Mouse (Mus musculus) liver, embryonic 16.5 days (tissue): ENCODE data around the gene Myo5c. TPM values are rescaled to one million over a fixed set of nuclear protein-coding genes. Genes with fewer than 3 reads are reported as not detected.

Source experiments
- ATAC-seq: fragments of 200-750 bp; cut with Nextera tagmentation; 2 replicates; pipeline ENCODE4 v1.8.0; 2017; ENCODE audit warnings: low read depth, mild to moderate bottlenecking, moderate number of reproducible peaks, moderate library complexity
- H3K27ac ChIP-seq: fragments of 300-500 bp; sonication (generic); 2 replicates; pipeline ENCODE4 v1.5.1; 2014; ENCODE audit warnings: mild to moderate bottlenecking, low read length
- H3K27me3 ChIP-seq: fragments of 300-500 bp; sonication (generic); 2 replicates; pipeline ENCODE4 v1.6.1; 2014; ENCODE audit warnings: low read depth, low read length, mixed read lengths; ENCODE audit not compliant: control insufficient read depth, insufficient read depth
- H3K36me3 ChIP-seq: fragments of 300-500 bp; sonication (generic); 2 replicates; pipeline ENCODE4 v1.6.1; 2014; ENCODE audit warnings: mild to moderate bottlenecking; ENCODE audit not compliant: control insufficient read depth, insufficient read depth
- H3K4me1 ChIP-seq: fragments of 300-500 bp; sonication (generic); 2 replicates; pipeline ENCODE4 v1.6.1; 2014; ENCODE audit warnings: low read depth, low read length, mixed read lengths; ENCODE audit not compliant: control insufficient read depth
- H3K4me2 ChIP-seq: fragments of 300-500 bp; sonication (generic); 2 replicates; pipeline ENCODE4 v1.6.1; 2014; ENCODE audit warnings: low read depth, low read length, mixed read lengths
- H3K4me3 ChIP-seq: fragments of 300-500 bp; sonication (generic); 2 replicates; pipeline ENCODE4 v1.5.1; 2014; ENCODE audit warnings: low read depth, mild to moderate bottlenecking, low read length
- H3K9ac ChIP-seq: fragments of 300-500 bp; sonication (generic); 2 replicates; pipeline ENCODE4 v1.6.1; 2014; ENCODE audit warnings: low read depth, low read length
- H3K9me3 ChIP-seq: fragments of 300-500 bp; sonication (generic); replicated peaks from 2 replicates; pipeline ENCODE4 v1.6.1; 2016; ENCODE audit warnings: low read length; ENCODE audit not compliant: control insufficient read depth
- WGBS: fragments of 180-500 bp; shearing (Covaris S2); extraction: QIAGEN DNeasy Blood & Tissue Kit; methylation state at CpG from one replicate; pipeline ENCODE4 v1.1.7; 2014; ENCODE audit not compliant: insufficient replicate concordance; 5-methylcytosine and 5-hydroxymethylcytosine counted together
- polyA plus RNA-seq: library from polyadenylated mRNA; unstranded; fragments of >200 nt; fragmentation: Nextera tagmentation; extraction: Ambion mirVana; gene quantifications from 2 replicates; pipeline ENCODE4 v1.2.1, GENCODE M21; 2015

Gene Myo5c
- polyA plus RNA-seq, 1 experiment from 2014 or later = 1.1 TPM

GRCm38 (mm10) chr9:75214743-75215413, 16.9 kb upstream of the Myo5c start:
- Histone ChIP-seq H3K4me2 (no peak overlapping the region), H3K27ac (no peak overlapping the region), H3K9ac (no peak overlapping the region), H3K9me3 (no peaks in the 10 kb centered on the region), H3K27me3 (no peaks in the 10 kb centered on the region), H3K36me3 (no peaks in the 10 kb centered on the region), H3K4me1 (no peaks in the 10 kb centered on the region), H3K4me3 (no peak overlapping the region)
- WGBS = 74% methylated on average over 11 of the region's 11 CpGs
- no peak for ATAC-seq

GRCm38 (mm10) chr9:75219942-75220341, 11.9 kb upstream of the Myo5c start:
- H3K9ac ChIP-seq = no peak overlapping the region
- no peaks in the 10 kb centered on the region for H3K4me1 ChIP-seq
- no peak for ATAC-seq
- no peak overlapping the region for H3K4me2 ChIP-seq
- no peaks in the 10 kb centered on the region for H3K9me3 ChIP-seq
- no peak overlapping the region for H3K27ac ChIP-seq
- no peak overlapping the region for H3K4me3 ChIP-seq
- no peaks in the 10 kb centered on the region for H3K36me3 ChIP-seq
- no peaks in the 10 kb centered on the region for H3K27me3 ChIP-seq
- 64% methylated on average over 5 of the region's 5 CpGs for WGBS

- WGBS = 37% methylated on average over 10 of the region's 10 CpGs
- peak; percentile 65 for ATAC-seq
- no peaks in the 10 kb centered on the region for H3K9me3 ChIP-seq
Observed at GRCm38 (mm10) chr9:75221420-75222287, 10.2 kb upstream of the Myo5c start.

GRCm38 (mm10) chr9:75232860-75233259, 1.0 kb downstream of the Myo5c start:
- H3K27ac ChIP-seq = no peak overlapping the region
- peaks cover 20% of the 10 kb centered on the region for H3K27me3 ChIP-seq
- no peaks in the 10 kb centered on the region for H3K4me1 ChIP-seq
- H3K4me2 ChIP-seq = no peak overlapping the region
- no peaks in the 10 kb centered on the region for H3K9me3 ChIP-seq
- H3K36me3 ChIP-seq = no peaks in the 10 kb centered on the region
- WGBS = 39% methylated on average over 8 of the region's 8 CpGs
- no peak for ATAC-seq
- no peak overlapping the region for H3K4me3 ChIP-seq
- no peak overlapping the region for H3K9ac ChIP-seq

More at GRCm38 (mm10) chr9:75221420-75222287, 10.2 kb upstream of the Myo5c start:
- no peak overlapping the region for H3K4me2 ChIP-seq
- H3K4me1 ChIP-seq = no peaks in the 10 kb centered on the region
- H3K4me3 ChIP-seq = no peak overlapping the region
- H3K27me3 ChIP-seq = no peaks in the 10 kb centered on the region
- H3K27ac ChIP-seq = no peak overlapping the region
- no peak overlapping the region for H3K9ac ChIP-seq
- no peaks in the 10 kb centered on the region for H3K36me3 ChIP-seq

GRCm38 (mm10) chr9:75234271-75234741, 2.5 kb downstream of the Myo5c start:
- no peak for ATAC-seq
- Histone ChIP-seq H3K4me1 (no peaks in the 10 kb centered on the region), H3K9ac (no peak overlapping the region), H3K4me2 (no peak overlapping the region), H3K4me3 (no peak overlapping the region), H3K27ac (no peak overlapping the region), H3K9me3 (no peaks in the 10 kb centered on the region), H3K36me3 (no peaks in the 10 kb centered on the region), H3K27me3 (peaks cover 20% of the 10 kb centered on the region)
- WGBS = 39% methylated on average over 7 of the region's 7 CpGs

GRCm38 (mm10) chr9:75234983-75235627, 3.3 kb downstream of the Myo5c start:
- no peak for ATAC-seq
- Histone ChIP-seq H3K4me3 (no peak overlapping the region), H3K4me1 (no peaks in the 10 kb centered on the region), H3K4me2 (no peak overlapping the region), H3K27ac (no peak overlapping the region), H3K9me3 (no peaks in the 10 kb centered on the region), H3K27me3 (peaks cover 20% of the 10 kb centered on the region), H3K36me3 (no peaks in the 10 kb centered on the region), H3K9ac (no peak overlapping the region)
- 56% methylated on average over 12 of the region's 12 CpGs for WGBS

GRCm38 (mm10) chr9:75235696-75236095, 3.9 kb downstream of the Myo5c start:
- 42% methylated on average over 2 of the region's 2 CpGs for WGBS
- no peak for ATAC-seq
- Histone ChIP-seq H3K9ac (no peak overlapping the region), H3K27me3 (peaks cover 18% of the 10 kb centered on the region), H3K9me3 (no peaks in the 10 kb centered on the region), H3K36me3 (no peaks in the 10 kb centered on the region), H3K27ac (no peak overlapping the region), H3K4me2 (no peak overlapping the region), H3K4me1 (no peaks in the 10 kb centered on the region), H3K4me3 (no peak overlapping the region)

GRCm38 (mm10) chr9:75236416-75237308, 4.8 kb downstream of the Myo5c start:
- peak overlapping the region; percentile 46 for H3K27ac ChIP-seq
- 65% methylated on average over 12 of the region's 12 CpGs for WGBS

More at GRCm38 (mm10) chr9:75236416-75237308, 4.8 kb downstream of the Myo5c start:
- Histone ChIP-seq H3K9me3 (no peaks in the 10 kb centered on the region), H3K4me2 (no peak overlapping the region), H3K9ac (no peak overlapping the region), H3K36me3 (no peaks in the 10 kb centered on the region), H3K4me1 (no peaks in the 10 kb centered on the region), H3K4me3 (no peak overlapping the region), H3K27me3 (peaks cover 15% of the 10 kb centered on the region)
- ATAC-seq = peak; percentile 90
